Mouse (Mus musculus) forebrain, embryonic 11.5 days (tissue): ENCODE measurements at regions not wholly inside any gene's neighbourhood (a gene's known extent, or its start where the extent isn't known, plus 50 kb on each side); places are given as distances from the start of the nearest gene placed in this dataset.
A peak's percentile ranks its signal among the peaks of the same experiment; 100 is the strongest.

Experiments used
- ATAC-seq: fragments of 200-750 bp; cut with Nextera tagmentation; replicated peaks from 2 replicates; pipeline ENCODE4 v1.8.0; 2017; ENCODE audit warnings: moderate TSS enrichment; ENCODE audit not compliant: low FRiP score
- DNase-seq: peaks from one replicate; pipeline ENCODE4 v3.0.0-alpha.2; 2017; ENCODE audit warnings: low spot score
- H3K27ac ChIP-seq: fragments of 300-500 bp; sonication (generic); 2 replicates; pipeline ENCODE4 v1.5.1; 2014; ENCODE audit warnings: low read depth, low read length
- H3K27me3 ChIP-seq: fragments of 300-500 bp; sonication (generic); 2 replicates; pipeline ENCODE4 v1.6.1; 2014; ENCODE audit warnings: mild to moderate bottlenecking, low read length, mixed read lengths; ENCODE audit not compliant: control insufficient read depth, insufficient read depth
- H3K36me3 ChIP-seq: fragments of 300-500 bp; sonication (generic); 2 replicates; pipeline ENCODE4 v1.6.1; 2014; ENCODE audit warnings: mild to moderate bottlenecking, low read length, moderate library complexity, mixed read lengths; ENCODE audit not compliant: control insufficient read depth, insufficient read depth
- H3K4me1 ChIP-seq: fragments of 300-500 bp; sonication (generic); replicated peaks from 2 replicates; pipeline ENCODE4 v1.6.1; 2014; ENCODE audit warnings: low read length, mixed read lengths; ENCODE audit not compliant: control insufficient read depth, insufficient read depth
- H3K4me2 ChIP-seq: fragments of 300-500 bp; sonication (generic); 2 replicates; pipeline ENCODE4 v1.6.1; 2014; ENCODE audit warnings: low read depth, mild to moderate bottlenecking, low read length, moderate library complexity, mixed read lengths; ENCODE audit not compliant: severe bottlenecking
- H3K4me3 ChIP-seq: fragments of 300-500 bp; sonication (generic); 2 replicates; pipeline ENCODE4 v1.5.1; 2014; ENCODE audit warnings: low read depth, low read length
- H3K9ac ChIP-seq: fragments of 300-500 bp; sonication (generic); 2 replicates; pipeline ENCODE4 v1.6.1; 2014; ENCODE audit warnings: low read length
- H3K9me3 ChIP-seq: fragments of 300-500 bp; sonication (generic); 2 replicates; pipeline ENCODE4 v1.6.1; 2016; ENCODE audit warnings: low read length, mixed read lengths; ENCODE audit not compliant: control insufficient read depth
- WGBS: fragments of 180-500 bp; shearing (Covaris S2); extraction: QIAGEN DNeasy Blood & Tissue Kit; methylation state at CpG from one replicate; pipeline ENCODE4 v1.1.7; 2014; 5-methylcytosine and 5-hydroxymethylcytosine counted together

- ATAC-seq: no peak
Measured at GRCm38 (mm10) chr1:71801283-71802066, 148.5 kb upstream of the Fn1 start.

GRCm38 (mm10) chr1:71800581-71800980, 147.6 kb upstream of the Fn1 start:
- ATAC-seq: 0 out of 2 replicates have a peak, but pooled peaks have one; percentile 60
- 35% methylated on average over 2 of the region's 2 CpGs for WGBS
- no peaks in the 10 kb centered on the region for H3K36me3 ChIP-seq
- H3K9me3 ChIP-seq: no peaks in the 10 kb centered on the region
- H3K27me3 ChIP-seq: no peaks in the 10 kb centered on the region
- H3K9ac ChIP-seq: no peak overlapping the region
- H3K27ac ChIP-seq: no peak overlapping the region
- H3K4me2 ChIP-seq: no peak overlapping the region
- H3K4me1 ChIP-seq: peaks cover 2% of the 10 kb centered on the region; the same call in 1 of the 2 replicates
- no peak overlapping the region for H3K4me3 ChIP-seq
- DNase-seq: no peak

More at GRCm38 (mm10) chr1:71801283-71802066, 148.5 kb upstream of the Fn1 start:
- Histone ChIP-seq H3K9ac (no peak overlapping the region), H3K9me3 (no peaks in the 10 kb centered on the region), H3K4me3 (no peak overlapping the region), H3K4me2 (no peak overlapping the region), H3K36me3 (no peaks in the 10 kb centered on the region), H3K27me3 (no peaks in the 10 kb centered on the region), H3K27ac (no peak overlapping the region), H3K4me1 (peaks cover 2% of the 10 kb centered on the region; the same call in 1 of the 2 replicates)
- no peak for DNase-seq
- WGBS: 81% methylated on average over 9 of the region's 9 CpGs

GRCm38 (mm10) chr1:71798636-71799035, 145.6 kb upstream of the Fn1 start:
- H3K4me3 ChIP-seq: no peak overlapping the region
- no peak overlapping the region for H3K9ac ChIP-seq
- H3K9me3 ChIP-seq: no peaks in the 10 kb centered on the region
- H3K36me3 ChIP-seq: no peaks in the 10 kb centered on the region
- H3K27me3 ChIP-seq: no peaks in the 10 kb centered on the region
- no peak overlapping the region for H3K4me2 ChIP-seq
- no peak for ATAC-seq
- no peak overlapping the region for H3K27ac ChIP-seq
- peaks cover 2% of the 10 kb centered on the region; the same call in 1 of the 2 replicates for H3K4me1 ChIP-seq
- WGBS: 81% methylated on average over 9 of the region's 9 CpGs
- DNase-seq: no peak

- Histone ChIP-seq H3K27ac (no peak overlapping the region), H3K4me2 (no peak overlapping the region), H3K4me1 (no peaks in the 10 kb centered on the region), H3K9ac (no peak overlapping the region), H3K9me3 (no peaks in the 10 kb centered on the region), H3K27me3 (no peaks in the 10 kb centered on the region), H3K4me3 (no peak overlapping the region), H3K36me3 (no peaks in the 10 kb centered on the region)
- no peak for ATAC-seq
- 68% methylated on average over 1 of the region's 1 CpGs for WGBS
- DNase-seq: no peak
Measured at GRCm38 (mm10) chr1:71788408-71788807, 135.4 kb upstream of the Fn1 start.

- Histone ChIP-seq H3K4me3 (no peak overlapping the region), H3K4me1 (no peaks in the 10 kb centered on the region), H3K27me3 (no peaks in the 10 kb centered on the region), H3K4me2 (no peak overlapping the region), H3K36me3 (no peaks in the 10 kb centered on the region), H3K27ac (no peak overlapping the region), H3K9me3 (no peaks in the 10 kb centered on the region), H3K9ac (no peak overlapping the region)
- WGBS: 87% methylated on average over 2 of the region's 2 CpGs
- ATAC-seq (no peak), DNase-seq (no peak)
Measured at GRCm38 (mm10) chr1:71784880-71785279, 131.9 kb upstream of the Fn1 start.

- WGBS: 88% methylated on average over 8 of the region's 8 CpGs
- ATAC-seq (no peak), DNase-seq (no peak)
- no peak overlapping the region for H3K9ac ChIP-seq
- H3K9me3 ChIP-seq: no peaks in the 10 kb centered on the region
- H3K27me3 ChIP-seq: no peaks in the 10 kb centered on the region
- no peak overlapping the region for H3K4me3 ChIP-seq
- no peaks in the 10 kb centered on the region for H3K4me1 ChIP-seq
- no peaks in the 10 kb centered on the region for H3K36me3 ChIP-seq
- H3K27ac ChIP-seq: no peak overlapping the region
- H3K4me2 ChIP-seq: no peak overlapping the region
Measured at GRCm38 (mm10) chr1:71778292-71778691, 125.3 kb upstream of the Fn1 start.

GRCm38 (mm10) chr1:71775865-71776501, 123.0 kb upstream of the Fn1 start:
- H3K4me2 ChIP-seq: no peak overlapping the region

GRCm38 (mm10) chr1:71772526-71772925, 119.5 kb upstream of the Fn1 start:
- Histone ChIP-seq H3K4me1 (no peaks in the 10 kb centered on the region), H3K4me3 (no peak overlapping the region), H3K27ac (no peak overlapping the region), H3K9ac (no peak overlapping the region), H3K9me3 (no peaks in the 10 kb centered on the region), H3K27me3 (no peaks in the 10 kb centered on the region), H3K4me2 (no peak overlapping the region), H3K36me3 (no peaks in the 10 kb centered on the region)
- ATAC-seq (no peak), DNase-seq (no peak)
- whole genome bisulfite sequencing: 83% methylated on average over 2 of the region's 2 CpGs

More at GRCm38 (mm10) chr1:71775865-71776501, 123.0 kb upstream of the Fn1 start:
- Histone ChIP-seq H3K4me3 (no peak overlapping the region), H3K4me1 (no peaks in the 10 kb centered on the region), H3K27me3 (no peaks in the 10 kb centered on the region), H3K36me3 (no peaks in the 10 kb centered on the region), H3K9me3 (no peaks in the 10 kb centered on the region), H3K27ac (no peak overlapping the region), H3K9ac (no peak overlapping the region)
- DNase-seq: no peak
- ATAC-seq: no peak
- 76% methylated on average over 19 of the region's 19 CpGs for WGBS
